ENCODE assay signal across 9 mouse cellular contexts in genomic region chr9:71617363-71617762, GRCm38 (mm10). TPM values are rescaled to one million over a fixed set of nuclear protein-coding genes. Genes with fewer than 3 reads are reported as not detected.
DNase-seq lines count a peak whose midpoint lies in the region; ATAC-seq and TF ChIP-seq lines count a peak whose summit lies in the region.
"Had no signal": no experiment of that assay in that cellular context is flagged by ENCODE, and none has a peak within 500 bp of the region (broad histone marks: within the 10 kb centered on the region; RNA-seq: fewer than 3 reads in every experiment).

No protein-coding gene starts in this region.

- 56% methylated on average over 8 of the region's 8 CpGs for WGBS in limb, embryonic 14.5 days
- 52% methylated on average over 8 of the region's 8 CpGs for WGBS in stomach, postnatal 0 days

- TF ChIP-seq POLR2A in limb, embryonic 14.5 days (IDR thresholded peaks at IDR 0.05; ENCODE audit: borderline replicate concordance, extremely low read depth, insufficient read depth, insufficient read length), result no peak

- H3K36me3 ChIP-seq in limb, embryonic 14.5 days (ENCODE audit: control insufficient read depth, insufficient read depth, low read length), result no peaks in the 10 kb centered on the region
- no peaks in the 10 kb centered on the region for H3K36me3 ChIP-seq in stomach, postnatal 0 days (ENCODE audit: control insufficient read depth, insufficient read depth, low read length)
- H3K36me3 ChIP-seq: heart, embryonic 15.5 days had no signal

- DNase-seq in cerebellum, adult 8-10 months, result peak; percentile 15
- no peak for DNase-seq in cerebellum, adult 11 months
- peak; percentile 39 for DNase-seq in left cerebral cortex, postnatal 4 days
- no peak for DNase-seq in left cerebral cortex, adult 9 months (ENCODE audit: low spot score in 2 of 2)
- DNase-seq in T-cell, adult 2 months (ENCODE audit: low spot score), result peak; percentile 20
- peak; percentile 36 for DNase-seq in limb, embryonic 14.5 days (ENCODE audit: low spot score)
- DNase-seq in stomach, postnatal 0 days (ENCODE audit: low spot score), result peak; percentile 56
- no peak for DNase-seq in yolk sac, embryonic 10.5 days (ENCODE audit: low spot score)

- no peak for TF ChIP-seq EP300 in stomach, postnatal 0 days (optimal IDR thresholded peaks at IDR 0.05)

- no peak overlapping the region for H3K9ac ChIP-seq in limb, embryonic 14.5 days (ENCODE audit: low read depth, low read length, severe bottlenecking)
- H3K9ac ChIP-seq in stomach, postnatal 0 days (ENCODE audit: low read length), result no peak overlapping the region
- H3K9ac ChIP-seq: heart, embryonic 15.5 days had no signal

- intact Hi-C loops in left cerebral cortex, postnatal 4 days (cut with DNase I), result loop anchor here (2.0 to 10.0 kb wide), 2 partner anchors 75 to 403 kb away; partner anchors contain the start of gene Aldh1a2

- no peak overlapping the region for H3K4me2 ChIP-seq in limb, embryonic 14.5 days (replicated peaks; ENCODE audit: low read depth, low read length, severe bottlenecking)
- no peak overlapping the region for H3K4me2 ChIP-seq in stomach, postnatal 0 days (replicated peaks; ENCODE audit: low read depth)
- H3K4me2 ChIP-seq: heart, embryonic 15.5 days had no signal

- no peaks in the 10 kb centered on the region for H3K9me3 ChIP-seq in limb, embryonic 14.5 days (ENCODE audit: control insufficient read depth, low read length)
- no peaks in the 10 kb centered on the region for H3K9me3 ChIP-seq in stomach, postnatal 0 days (ENCODE audit: control insufficient read depth, low read length)
- H3K9me3 ChIP-seq: heart, embryonic 15.5 days had no signal

- no peaks in the 10 kb centered on the region for H3K27me3 ChIP-seq in limb, embryonic 14.5 days (ENCODE audit: control insufficient read depth, insufficient read depth, low read length)
- H3K27me3 ChIP-seq in stomach, postnatal 0 days (ENCODE audit: control insufficient read depth, insufficient read depth, low read length), result no peaks in the 10 kb centered on the region
- H3K27me3 ChIP-seq: heart, embryonic 15.5 days had no signal

- H3K4me1 ChIP-seq in limb, embryonic 14.5 days (ENCODE audit: control insufficient read depth, insufficient read depth, low read length), result no peaks in the 10 kb centered on the region
- H3K4me1 ChIP-seq in stomach, postnatal 0 days (replicated peaks; ENCODE audit: control insufficient read depth, insufficient read depth), result no peaks in the 10 kb centered on the region

- no peak overlapping the region for H3K4me3 ChIP-seq in limb, embryonic 14.5 days (replicated peaks; ENCODE audit: low read length)
- no peak overlapping the region for H3K4me3 ChIP-seq in stomach, postnatal 0 days (ENCODE audit: low read depth, low read length)
- H3K4me3 ChIP-seq: heart, embryonic 15.5 days had no signal

- TF ChIP-seq CTCF in stomach, postnatal 0 days (IDR thresholded peaks at IDR 0.05; ENCODE audit: low read depth), result peak; percentile 76

- ATAC-seq in limb, embryonic 14.5 days (ENCODE audit: low FRiP score, low read depth), result no peak
- ATAC-seq in stomach, postnatal 0 days (ENCODE audit: low FRiP score, low TSS enrichment), result no peak

- no peak overlapping the region for H3K27ac ChIP-seq in limb, embryonic 14.5 days (replicated peaks; ENCODE audit: low read depth, low read length)
- H3K27ac ChIP-seq in stomach, postnatal 0 days (replicated peaks), result no peak overlapping the region
- H3K27ac ChIP-seq: heart, embryonic 15.5 days had no signal

RNA-seq across cellular contexts. Expression of gene Myzap, which starts 25.2 kb away (rescaled TPM):
- total RNA-seq in left cerebral cortex, postnatal 4 days (2021), result 1 to 10 TPM; 2.7 to 2.9 TPM
- 27.8 and 33.1 TPM in 2 replicates for polyA plus RNA-seq in limb, embryonic 14.5 days (2012; rRNA removed)
- polyA plus RNA-seq in limb, embryonic 14.5 days (2014; fragmentation: Nextera tagmentation; extraction: Ambion mirVana), result 16.1 TPM in 2 replicates
- polyA plus RNA-seq in stomach, postnatal 0 days (2015; fragmentation: Nextera tagmentation; extraction: Ambion mirVana), result 21.9 and 25.7 TPM in 2 replicates

Comparison
In these comparisons a context has a peak if more than half of its experiments do, and no peak if none do; other contexts are left out.
1. DNase-seq: peak in cerebellum, adult 8-10 months (single experiment), left cerebral cortex, postnatal 4 days (single experiment), T-cell, adult 2 months (single experiment), limb, embryonic 14.5 days (single experiment) and stomach, postnatal 0 days (single experiment); none in cerebellum, adult 11 months (single experiment), left cerebral cortex, adult 9 months (0 of 2) and yolk sac, embryonic 10.5 days (single experiment).